Mouse (Mus musculus): ENCODE measurements at regions not wholly inside any gene's neighbourhood (a gene's known extent, or its start where the extent isn't known, plus 50 kb on each side); places are given as distances from the start of the nearest gene placed in this dataset.
A peak's percentile ranks its signal among the peaks of the same experiment; 100 is the strongest.
"Not testable (repeated sequence)": the region's sequence is repeated elsewhere in the genome, so short reads cannot be mapped to it uniquely, and the experiment has no call there.

DNA sequence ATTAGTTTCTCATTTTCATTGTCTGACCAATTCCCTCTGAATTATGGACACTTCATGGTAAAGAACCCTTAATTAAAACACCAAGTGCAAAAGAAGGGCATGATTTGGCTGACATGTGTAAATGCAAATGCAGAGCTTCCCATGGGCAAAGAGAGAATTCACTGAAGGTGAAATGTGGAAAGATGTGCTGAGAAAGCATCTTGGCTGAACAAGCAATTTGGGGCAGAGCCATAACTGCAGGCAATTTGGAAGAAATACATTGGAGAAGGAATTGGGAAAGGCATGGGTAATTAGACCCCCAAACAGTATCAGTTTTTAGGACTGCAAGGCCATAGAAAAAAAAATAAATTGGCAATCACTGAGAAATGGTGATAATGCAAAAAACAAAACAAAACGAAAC lies 153.3 kb upstream of the Arsj start:
- H3K9ac ChIP-seq (ENCODE audit: low read depth, low read length): no peak overlapping the region

DNA sequence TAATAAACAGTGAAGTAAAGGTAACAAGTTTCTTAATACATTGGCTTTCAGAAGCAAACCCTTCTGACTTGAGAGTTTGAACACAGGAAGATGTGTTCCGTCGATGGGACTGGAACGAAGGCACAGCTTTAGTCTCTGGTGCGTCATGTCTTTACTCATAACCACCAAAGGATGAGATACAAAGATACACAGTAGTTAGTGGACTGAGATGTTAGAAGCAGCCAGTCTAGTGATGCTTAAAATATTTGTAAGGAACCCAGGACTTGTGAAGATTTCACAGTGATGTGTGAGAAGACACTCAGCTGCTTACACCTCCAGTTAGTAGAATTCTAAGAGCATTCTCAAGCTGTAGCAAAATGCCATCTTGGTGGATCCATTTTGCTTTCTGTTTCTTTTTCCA lies 135.9 kb upstream of the Arsj start:
- Histone ChIP-seq H3K36me3 (ENCODE audit: control insufficient read depth, insufficient read depth) (no peaks in the 10 kb centered on the region), H3K27me3 (replicated peaks; ENCODE audit: control insufficient read depth, insufficient read depth, low read length) (no peaks in the 10 kb centered on the region), H3K4me2 (replicated peaks; ENCODE audit: low read depth) (no peak overlapping the region), H3K9ac (ENCODE audit: low read depth, low read length) (no peak overlapping the region), H3K27ac (ENCODE audit: low read depth, low read length) (no peak overlapping the region), H3K4me3 (ENCODE audit: low read depth, low read length) (no peak overlapping the region), H3K4me1 (replicated peaks; ENCODE audit: control insufficient read depth, insufficient read depth, low read length) (no peaks in the 10 kb centered on the region), H3K9me3 (ENCODE audit: control insufficient read depth) (no peaks in the 10 kb centered on the region)
- ATAC-seq: no peak
- WGBS: 92% methylated on average over 4 of the region's 4 CpGs
- TF ChIP-seq CTCF (IDR thresholded peaks at IDR 0.05; ENCODE audit: low read depth): no peak

More for the DNA sequence above, 153.3 kb upstream of the Arsj start:
- no peak overlapping the region for H3K4me2 ChIP-seq (replicated peaks; ENCODE audit: low read depth)
- H3K9me3 ChIP-seq (ENCODE audit: control insufficient read depth): no peaks in the 10 kb centered on the region
- no peak overlapping the region for H3K4me3 ChIP-seq (ENCODE audit: low read depth, low read length)
- H3K27ac ChIP-seq (ENCODE audit: low read depth, low read length): no peak overlapping the region
- no peaks in the 10 kb centered on the region for H3K27me3 ChIP-seq (replicated peaks; ENCODE audit: control insufficient read depth, insufficient read depth, low read length)
- WGBS: 82% methylated on average over 1 of the region's 1 CpGs
- no peak for ATAC-seq
- no peaks in the 10 kb centered on the region for H3K36me3 ChIP-seq (ENCODE audit: control insufficient read depth, insufficient read depth)
- no peak for TF ChIP-seq CTCF (IDR thresholded peaks at IDR 0.05; ENCODE audit: low read depth)
- H3K4me1 ChIP-seq (replicated peaks; ENCODE audit: control insufficient read depth, insufficient read depth, low read length): no peaks in the 10 kb centered on the region

DNA sequence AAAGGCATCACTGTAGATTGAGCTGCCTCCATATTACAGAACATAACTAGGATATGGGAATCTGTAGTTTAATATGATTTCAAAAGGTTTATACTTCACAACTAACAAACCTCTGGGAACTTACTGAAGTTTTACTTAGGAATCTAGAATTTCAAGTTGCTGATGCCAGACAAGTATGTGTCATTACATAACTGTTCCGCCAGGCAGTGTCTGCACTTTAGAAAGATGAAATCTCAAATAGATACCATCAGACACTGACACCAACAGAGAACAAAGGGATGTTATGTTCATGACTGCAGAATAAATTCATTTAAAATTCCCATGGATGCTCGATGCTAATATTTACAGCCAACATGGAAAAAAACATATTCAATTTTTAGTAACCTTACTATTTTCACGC lies 117.7 kb upstream of the Arsj start:
- no peak for ATAC-seq
- WGBS: 83% methylated on average over 3 of the region's 3 CpGs
- no peak for TF ChIP-seq CTCF (IDR thresholded peaks at IDR 0.05; ENCODE audit: low read depth)

DNA sequence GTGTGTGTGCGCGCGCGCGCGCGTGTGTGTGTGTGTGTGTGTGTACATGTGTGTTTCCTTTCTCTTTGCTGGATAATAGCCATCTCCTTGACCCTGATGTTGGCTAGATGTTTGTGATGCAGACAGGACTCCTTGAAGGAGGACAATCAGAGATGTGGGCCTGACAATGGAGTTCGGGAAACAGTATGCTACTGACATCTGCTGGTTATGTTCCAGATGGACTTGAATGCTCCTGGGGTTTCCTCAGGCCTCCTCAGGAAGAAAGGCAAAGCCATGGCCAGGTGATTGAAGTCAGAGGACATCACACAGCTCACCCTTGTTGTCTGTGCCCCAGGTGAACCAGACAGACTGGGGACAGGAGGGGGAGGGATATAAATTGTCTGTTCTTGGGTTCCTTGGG lies 102.2 kb upstream of the Arsj start:
- no peaks in the 10 kb centered on the region for H3K9me3 ChIP-seq (ENCODE audit: control insufficient read depth)
- ATAC-seq: no peak

More for the DNA sequence above, 117.7 kb upstream of the Arsj start:
- Histone ChIP-seq H3K9me3 (ENCODE audit: control insufficient read depth) (no peaks in the 10 kb centered on the region), H3K9ac (ENCODE audit: low read depth, low read length) (no peak overlapping the region), H3K27me3 (replicated peaks; ENCODE audit: control insufficient read depth, insufficient read depth, low read length) (no peaks in the 10 kb centered on the region), H3K4me2 (replicated peaks; ENCODE audit: low read depth) (no peak overlapping the region), H3K27ac (ENCODE audit: low read depth, low read length) (no peak overlapping the region), H3K4me1 (replicated peaks; ENCODE audit: control insufficient read depth, insufficient read depth, low read length) (no peaks in the 10 kb centered on the region), H3K36me3 (ENCODE audit: control insufficient read depth, insufficient read depth) (no peaks in the 10 kb centered on the region), H3K4me3 (ENCODE audit: low read depth, low read length) (no peak overlapping the region)

DNA sequence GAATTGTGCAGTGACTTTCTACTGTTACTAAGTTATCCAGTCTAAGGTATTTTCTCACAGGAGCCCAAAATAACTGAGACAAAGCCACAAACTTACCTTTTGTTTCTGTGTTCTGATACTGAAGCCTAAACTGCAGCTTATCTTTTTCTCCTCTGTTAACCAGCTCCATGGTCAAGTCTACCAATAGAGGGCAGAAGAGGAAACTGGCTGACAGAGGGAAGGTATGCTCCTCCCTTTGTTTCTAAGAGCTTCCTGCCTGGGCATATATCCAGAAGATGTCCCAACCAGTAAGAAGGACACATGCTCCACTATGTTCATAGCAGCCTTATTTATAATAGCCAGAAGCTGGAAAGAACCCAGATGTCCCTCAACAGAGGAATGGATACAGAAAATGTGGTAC lies 91.5 kb upstream of the Arsj start:
- H3K9ac ChIP-seq (ENCODE audit: low read depth, low read length); H3K4me3 ChIP-seq (ENCODE audit: low read depth, low read length); H3K4me1 ChIP-seq (replicated peaks; ENCODE audit: control insufficient read depth, insufficient read depth, low read length); H3K27me3 ChIP-seq (replicated peaks; ENCODE audit: control insufficient read depth, insufficient read depth, low read length); ATAC-seq; H3K36me3 ChIP-seq (ENCODE audit: control insufficient read depth, insufficient read depth); H3K4me2 ChIP-seq (replicated peaks; ENCODE audit: low read depth); H3K9me3 ChIP-seq (ENCODE audit: control insufficient read depth); H3K27ac ChIP-seq (ENCODE audit: low read depth, low read length): not testable (repeated sequence)
- 0 out of 2 replicates have a peak, but pooled peaks have one; percentile 3 for TF ChIP-seq CTCF (IDR thresholded peaks at IDR 0.05; ENCODE audit: low read depth)

More for the DNA sequence above, 102.2 kb upstream of the Arsj start:
- H3K9ac ChIP-seq (ENCODE audit: low read depth, low read length): no peak overlapping the region
- H3K4me1 ChIP-seq (replicated peaks; ENCODE audit: control insufficient read depth, insufficient read depth, low read length): no peaks in the 10 kb centered on the region
- no peaks in the 10 kb centered on the region for H3K27me3 ChIP-seq (replicated peaks; ENCODE audit: control insufficient read depth, insufficient read depth, low read length)
- no peak overlapping the region for H3K4me2 ChIP-seq (replicated peaks; ENCODE audit: low read depth)
- WGBS: 80% methylated on average over 8 of the region's 8 CpGs
- H3K4me3 ChIP-seq (ENCODE audit: low read depth, low read length): no peak overlapping the region
- no peak overlapping the region for H3K27ac ChIP-seq (ENCODE audit: low read depth, low read length)
- peak; percentile 57 for TF ChIP-seq CTCF (IDR thresholded peaks at IDR 0.05; ENCODE audit: low read depth)
- H3K36me3 ChIP-seq (ENCODE audit: control insufficient read depth, insufficient read depth): no peaks in the 10 kb centered on the region

DNA sequence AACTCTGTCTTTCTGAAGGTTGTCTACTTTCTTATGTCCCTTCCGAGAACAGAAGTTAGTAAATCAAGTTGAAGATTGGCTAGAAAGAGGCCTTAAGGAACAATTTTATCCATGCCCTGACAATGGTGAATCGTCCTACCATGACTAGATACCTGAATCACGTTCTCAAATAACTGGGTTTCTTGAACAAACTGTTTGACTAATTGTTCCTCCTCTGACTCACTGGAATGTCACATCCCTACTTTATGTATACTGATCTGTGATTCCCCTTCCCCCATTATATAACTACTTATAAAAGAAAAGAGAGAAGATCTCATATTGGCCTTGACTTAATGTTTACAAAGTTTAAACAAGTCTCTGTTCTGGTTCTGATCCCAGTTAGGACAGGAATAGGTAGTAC lies 89.9 kb upstream of the Arsj start:
- Histone ChIP-seq H3K9me3 (ENCODE audit: control insufficient read depth) (no peaks in the 10 kb centered on the region), H3K4me1 (replicated peaks; ENCODE audit: control insufficient read depth, insufficient read depth, low read length) (no peaks in the 10 kb centered on the region), H3K4me3 (ENCODE audit: low read depth, low read length) (no peak overlapping the region), H3K4me2 (replicated peaks; ENCODE audit: low read depth) (no peak overlapping the region), H3K36me3 (ENCODE audit: control insufficient read depth, insufficient read depth) (no peaks in the 10 kb centered on the region), H3K9ac (ENCODE audit: low read depth, low read length) (no peak overlapping the region), H3K27ac (ENCODE audit: low read depth, low read length) (no peak overlapping the region), H3K27me3 (replicated peaks; ENCODE audit: control insufficient read depth, insufficient read depth, low read length) (no peaks in the 10 kb centered on the region)
- TF ChIP-seq CTCF (IDR thresholded peaks at IDR 0.05; ENCODE audit: low read depth): no peak
- ATAC-seq: no peak
- 80% methylated on average over 3 of the region's 3 CpGs for WGBS
